In the genomic region with DNA sequence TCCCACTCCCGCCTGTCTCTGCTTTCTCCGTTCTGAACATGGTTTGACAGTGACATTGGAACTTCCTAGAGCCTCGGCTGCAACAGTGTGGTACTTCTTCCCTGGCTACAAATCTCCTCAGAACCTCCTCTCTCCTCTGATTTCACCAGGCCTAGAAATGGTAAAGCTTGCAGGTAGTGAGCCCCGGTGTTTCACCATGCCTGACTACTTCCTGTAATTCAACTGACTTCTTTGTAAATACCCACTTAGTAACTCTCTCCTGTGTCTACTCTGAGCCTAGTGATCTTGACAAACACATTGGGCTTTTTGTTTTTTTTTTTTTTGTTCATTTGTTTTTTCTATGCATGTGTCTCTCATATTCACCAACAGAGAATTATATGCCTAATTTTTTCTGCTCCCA, we compare ENCODE assay signal across 20 mouse cellular contexts. TPM values are rescaled to one million over a fixed set of nuclear protein-coding genes. Genes with fewer than 3 reads are reported as not detected.
DNase-seq lines count a peak whose midpoint lies in the region; ATAC-seq lines count a peak whose summit lies in the region.
"Had no signal": no experiment of that assay in that cellular context is flagged by ENCODE, and none has a peak within 500 bp of the region (broad histone marks: within the 10 kb centered on the region; RNA-seq: fewer than 3 reads in every experiment).

No protein-coding gene starts in this region.

- DNase-seq in A20 (ENCODE audit: low read depth, low spot score): peak; percentile 19
- DNase-seq in heart, postnatal 25 days (ENCODE audit: low spot score): no peak
- DNase-seq: adrenal gland, adult 2 months; adrenal gland, postnatal 10 days; adrenal gland, postnatal 25 days; embryo, embryonic 11 days had no signal

- intact Hi-C loops in heart, postnatal 25 days (cut with DNase I): no loop called here

- H3K27ac ChIP-seq in liver, embryonic 16.5 days (ENCODE audit: low read length): peak overlapping the region; percentile 14; the same call in 1 of the 2 replicates
- H3K27ac ChIP-seq in liver, embryonic 12.5 days: no peak overlapping the region
- no peak overlapping the region for H3K27ac ChIP-seq in kidney, embryonic 14.5 days (ENCODE audit: low read depth, low read length)
- H3K27ac ChIP-seq: embryonic facial prominence, embryonic 13.5 days; embryonic facial prominence, embryonic 15.5 days; forebrain, embryonic 10.5 days; forebrain, embryonic 12.5 days had no signal

- no peak for ATAC-seq in liver, embryonic 16.5 days (ENCODE audit: low read depth)
- no peak for ATAC-seq in liver, embryonic 12.5 days
- ATAC-seq in megakaryocyte, adult 5-6 weeks (ENCODE audit: poor library complexity, severe bottlenecking): peak; percentile 85
- ATAC-seq in neutrophil, adult 5-6 weeks (ENCODE audit: extremely low read depth, insufficient number of reproducible peaks, low FRiP score, poor library complexity, severe bottlenecking): peak; percentile 30; the same call in 1 of the 2 replicates
- no peak for ATAC-seq in kidney, embryonic 14.5 days (ENCODE audit: low FRiP score, low TSS enrichment)
- ATAC-seq: forebrain, embryonic 14.5 days; forebrain, embryonic 16.5 days had no signal

- no peaks in the 10 kb centered on the region for H3K36me3 ChIP-seq in liver, embryonic 16.5 days (ENCODE audit: control insufficient read depth, insufficient read depth)
- no peaks in the 10 kb centered on the region for H3K36me3 ChIP-seq in liver, embryonic 12.5 days
- H3K36me3 ChIP-seq in kidney, embryonic 14.5 days (ENCODE audit: control insufficient read depth, insufficient read depth, low read length): no peaks in the 10 kb centered on the region
- H3K36me3 ChIP-seq: embryonic facial prominence, embryonic 13.5 days; embryonic facial prominence, embryonic 15.5 days; forebrain, embryonic 10.5 days; forebrain, embryonic 12.5 days had no signal

- H3K4me2 ChIP-seq in liver, embryonic 16.5 days (ENCODE audit: low read depth, low read length): no peak overlapping the region
- H3K4me2 ChIP-seq in liver, embryonic 12.5 days: no peak overlapping the region
- no peak overlapping the region for H3K4me2 ChIP-seq in kidney, embryonic 14.5 days (replicated peaks; ENCODE audit: low read depth, low read length)
- H3K4me2 ChIP-seq: embryonic facial prominence, embryonic 13.5 days; embryonic facial prominence, embryonic 15.5 days; forebrain, embryonic 12.5 days had no signal

- H3K9ac ChIP-seq in liver, embryonic 16.5 days (ENCODE audit: low read depth, low read length): no peak overlapping the region
- no peak overlapping the region for H3K9ac ChIP-seq in liver, embryonic 12.5 days
- no peak overlapping the region for H3K9ac ChIP-seq in kidney, embryonic 14.5 days (ENCODE audit: low read depth, low read length)
- H3K9ac ChIP-seq: embryonic facial prominence, embryonic 13.5 days; embryonic facial prominence, embryonic 15.5 days; forebrain, embryonic 12.5 days had no signal

- H3K27me3 ChIP-seq in liver, embryonic 16.5 days (ENCODE audit: control insufficient read depth, insufficient read depth, low read depth, low read length): no peaks in the 10 kb centered on the region
- H3K27me3 ChIP-seq in liver, embryonic 12.5 days (replicated peaks): peaks cover 16% of the 10 kb centered on the region
- no peaks in the 10 kb centered on the region for H3K27me3 ChIP-seq in kidney, embryonic 14.5 days (ENCODE audit: control insufficient read depth, insufficient read depth, low read length)
- H3K27me3 ChIP-seq: embryonic facial prominence, embryonic 13.5 days; embryonic facial prominence, embryonic 15.5 days had no signal

- no peaks in the 10 kb centered on the region; the same call in 1 of the 2 replicates for H3K4me1 ChIP-seq in liver, embryonic 16.5 days (ENCODE audit: control insufficient read depth, low read depth, low read length)
- no peaks in the 10 kb centered on the region for H3K4me1 ChIP-seq in liver, embryonic 12.5 days
- H3K4me1 ChIP-seq in kidney, embryonic 14.5 days (ENCODE audit: control insufficient read depth, insufficient read depth, low read length): peaks cover 10% of the 10 kb centered on the region; the same call in 1 of the 2 replicates
- H3K4me1 ChIP-seq: embryonic facial prominence, embryonic 15.5 days; forebrain, embryonic 12.5 days had no signal

- 35% methylated on average over 4 of the region's 4 CpGs for WGBS in liver, embryonic 16.5 days (ENCODE audit: insufficient replicate concordance)
- 36% methylated on average over 4 of the region's 4 CpGs for WGBS in liver, embryonic 12.5 days (ENCODE audit: insufficient replicate concordance)
- 58% methylated on average over 4 of the region's 4 CpGs for WGBS in kidney, embryonic 14.5 days

- no peak overlapping the region for H3K4me3 ChIP-seq in liver, embryonic 16.5 days (ENCODE audit: low read depth, low read length)
- no peak overlapping the region for H3K4me3 ChIP-seq in liver, embryonic 12.5 days
- no peak overlapping the region for H3K4me3 ChIP-seq in kidney, embryonic 14.5 days (ENCODE audit: low read length)
- H3K4me3 ChIP-seq: embryonic facial prominence, embryonic 13.5 days; embryonic facial prominence, embryonic 15.5 days; erythroblast, embryonic 14.5 days; forebrain, embryonic 10.5 days; forebrain, embryonic 12.5 days had no signal

- no peaks in the 10 kb centered on the region for H3K9me3 ChIP-seq in liver, embryonic 16.5 days (replicated peaks; ENCODE audit: control insufficient read depth, low read length)
- no peaks in the 10 kb centered on the region for H3K9me3 ChIP-seq in liver, embryonic 12.5 days (replicated peaks)
- H3K9me3 ChIP-seq in kidney, embryonic 14.5 days (ENCODE audit: control insufficient read depth, low read length): no peaks in the 10 kb centered on the region
- H3K9me3 ChIP-seq: embryonic facial prominence, embryonic 13.5 days; embryonic facial prominence, embryonic 15.5 days; forebrain, embryonic 10.5 days; forebrain, embryonic 12.5 days had no signal

RNA-seq across cellular contexts. Expression of gene Plekhs1, which starts 6.6 kb away (rescaled TPM):
- polyA plus RNA-seq in liver, embryonic 16.5 days (2015; fragmentation: Nextera tagmentation; extraction: Ambion mirVana): 0.07 TPM in 1 of 2 replicates, not detected in the other
- polyA plus RNA-seq in liver, embryonic 12.5 days (2016; fragmentation: Nextera tagmentation; extraction: Ambion mirVana): not detected in 2 replicates
- 0.14 TPM in 1 of 2 replicates, not detected in the other for total RNA-seq in megakaryocyte, adult 5-6 weeks (2015)
- 0.07 TPM in 1 of 2 replicates, not detected in the other for total RNA-seq in megakaryocyte, adult 5-6 weeks (2017)
- total RNA-seq in neutrophil, adult 5-6 weeks (2017): 6.1 and 6.3 TPM in 2 replicates
- 0.94 and 1.2 TPM in 2 replicates for polyA plus RNA-seq in kidney, embryonic 14.5 days (2014; fragmentation: Nextera tagmentation; extraction: Ambion mirVana)
- under 1 TPM in 1 of 2 experiments, not detected in 1; 0.25 TPM for total RNA-seq in heart, postnatal 25 days (2021)
- total RNA-seq: common myeloid progenitor, adult 5-6 weeks had no signal
- polyA plus RNA-seq: C2C12; erythroblast, embryonic 14.5 days had no signal

RNA-seq across cellular contexts. Expression of gene Casp7, which starts 57.9 kb away (rescaled TPM):
- polyA plus RNA-seq in liver, embryonic 16.5 days (2015; fragmentation: Nextera tagmentation; extraction: Ambion mirVana): 10.3 and 10.6 TPM in 2 replicates
- 16.8 and 17.6 TPM in 2 replicates for polyA plus RNA-seq in liver, embryonic 12.5 days (2016; fragmentation: Nextera tagmentation; extraction: Ambion mirVana)
- total RNA-seq in megakaryocyte, adult 5-6 weeks (2015): 35.8 and 41.4 TPM in 2 replicates
- total RNA-seq in megakaryocyte, adult 5-6 weeks (2017): 30.3 and 31.4 TPM in 2 replicates
- 16.5 and 17.9 TPM in 2 replicates for total RNA-seq in neutrophil, adult 5-6 weeks (2017)
- polyA plus RNA-seq in kidney, embryonic 14.5 days (2014; fragmentation: Nextera tagmentation; extraction: Ambion mirVana): 24.3 and 28.3 TPM in 2 replicates
- 10 to 100 TPM; 12.6 to 15.6 TPM for total RNA-seq in heart, postnatal 25 days (2021)

Comparison
In these comparisons a context has a peak if more than half of its experiments do, and no peak if none do; other contexts are left out.
1. ATAC-seq: peak in megakaryocyte, adult 5-6 weeks (single experiment) and neutrophil, adult 5-6 weeks (single experiment); none in liver, embryonic 16.5 days (single experiment), liver, embryonic 12.5 days (single experiment) and kidney, embryonic 14.5 days (single experiment).